Mouse (Mus musculus): Measurements from ENCODE around the gene Afg1l. TPM values are rescaled to one million over a fixed set of nuclear protein-coding genes. Genes with fewer than 3 reads are reported as not detected.
A peak's percentile ranks its signal among the peaks of the same experiment; 100 is the strongest.

Gene Afg1l
- polyA plus RNA-seq, 1 experiment from 2014 or later: 15.3 TPM

GRCm38 (mm10) chr10:42346179-42346877, 132.0 kb downstream of the Afg1l start:
- no peak for ATAC-seq
- H3K4me3 ChIP-seq (ENCODE audit: low read length): no peak overlapping the region
- no peaks in the 10 kb centered on the region for H3K36me3 ChIP-seq (ENCODE audit: control insufficient read depth, insufficient read depth, low read length)
- no peak overlapping the region for H3K27ac ChIP-seq (ENCODE audit: low read length)
- no peaks in the 10 kb centered on the region for H3K9me3 ChIP-seq (ENCODE audit: control insufficient read depth, low read length)
- no peak overlapping the region for H3K4me2 ChIP-seq (ENCODE audit: low read depth, low read length)
- no peak overlapping the region for H3K9ac ChIP-seq (ENCODE audit: low read depth, low read length)
- 71% methylated on average over 12 of the region's 12 CpGs for WGBS
- no peaks in the 10 kb centered on the region for H3K27me3 ChIP-seq (replicated peaks; ENCODE audit: control insufficient read depth, insufficient read depth, low read length)
- peaks cover 4% of the 10 kb centered on the region for H3K4me1 ChIP-seq (ENCODE audit: control insufficient read depth, insufficient read depth, low read length)

GRCm38 (mm10) chr10:42342714-42343113, 135.7 kb downstream of the Afg1l start:
- H3K4me3 ChIP-seq (ENCODE audit: low read length): no peak overlapping the region
- no peaks in the 10 kb centered on the region for H3K27me3 ChIP-seq (replicated peaks; ENCODE audit: control insufficient read depth, insufficient read depth, low read length)
- H3K4me2 ChIP-seq (ENCODE audit: low read depth, low read length): no peak overlapping the region
- ATAC-seq: peak; percentile 71
- no peak overlapping the region for H3K27ac ChIP-seq (ENCODE audit: low read length)
- H3K4me1 ChIP-seq (ENCODE audit: control insufficient read depth, insufficient read depth, low read length): peaks cover 4% of the 10 kb centered on the region
- H3K36me3 ChIP-seq (ENCODE audit: control insufficient read depth, insufficient read depth, low read length): no peaks in the 10 kb centered on the region
- WGBS: 76% methylated on average over 5 of the region's 5 CpGs
- no peak overlapping the region for H3K9ac ChIP-seq (ENCODE audit: low read depth, low read length)
- no peaks in the 10 kb centered on the region for H3K9me3 ChIP-seq (ENCODE audit: control insufficient read depth, low read length)

- H3K4me3 ChIP-seq (ENCODE audit: low read length): no peak overlapping the region
- 70% methylated on average over 11 of the region's 11 CpGs for WGBS
- no peak overlapping the region for H3K27ac ChIP-seq (ENCODE audit: low read length)
- peak; percentile 86 for ATAC-seq
- H3K4me2 ChIP-seq (ENCODE audit: low read depth, low read length): no peak overlapping the region
- peaks cover 4% of the 10 kb centered on the region for H3K4me1 ChIP-seq (ENCODE audit: control insufficient read depth, insufficient read depth, low read length)
- no peaks in the 10 kb centered on the region for H3K36me3 ChIP-seq (ENCODE audit: control insufficient read depth, insufficient read depth, low read length)
- H3K9ac ChIP-seq (ENCODE audit: low read depth, low read length): no peak overlapping the region
- H3K9me3 ChIP-seq (ENCODE audit: control insufficient read depth, low read length): no peaks in the 10 kb centered on the region
- H3K27me3 ChIP-seq (replicated peaks; ENCODE audit: control insufficient read depth, insufficient read depth, low read length): no peaks in the 10 kb centered on the region
Observed at GRCm38 (mm10) chr10:42341815-42342457, 136.4 kb downstream of the Afg1l start.

- Histone ChIP-seq H3K27ac (ENCODE audit: low read length) (no peak overlapping the region), H3K4me2 (ENCODE audit: low read depth, low read length) (no peak overlapping the region), H3K27me3 (replicated peaks; ENCODE audit: control insufficient read depth, insufficient read depth, low read length) (no peaks in the 10 kb centered on the region), H3K4me1 (ENCODE audit: control insufficient read depth, insufficient read depth, low read length) (peaks cover 4% of the 10 kb centered on the region), H3K36me3 (ENCODE audit: control insufficient read depth, insufficient read depth, low read length) (no peaks in the 10 kb centered on the region), H3K9me3 (ENCODE audit: control insufficient read depth, low read length) (no peaks in the 10 kb centered on the region), H3K4me3 (ENCODE audit: low read length) (no peak overlapping the region), H3K9ac (ENCODE audit: low read depth, low read length) (no peak overlapping the region)
- no peak for ATAC-seq
- 61% methylated on average over 6 of the region's 6 CpGs for WGBS
Observed at GRCm38 (mm10) chr10:42340426-42340793, 138.0 kb downstream of the Afg1l start.

GRCm38 (mm10) chr10:42339773-42340425, 138.5 kb downstream of the Afg1l start:
- Histone ChIP-seq H3K9me3 (ENCODE audit: control insufficient read depth, low read length) (no peaks in the 10 kb centered on the region), H3K4me1 (ENCODE audit: control insufficient read depth, insufficient read depth, low read length) (peaks cover 4% of the 10 kb centered on the region), H3K4me2 (ENCODE audit: low read depth, low read length) (no peak overlapping the region), H3K36me3 (ENCODE audit: control insufficient read depth, insufficient read depth, low read length) (no peaks in the 10 kb centered on the region), H3K9ac (ENCODE audit: low read depth, low read length) (no peak overlapping the region), H3K27me3 (replicated peaks; ENCODE audit: control insufficient read depth, insufficient read depth, low read length) (no peaks in the 10 kb centered on the region), H3K27ac (ENCODE audit: low read length) (no peak overlapping the region), H3K4me3 (ENCODE audit: low read length) (no peak overlapping the region)
- no peak for ATAC-seq
- 73% methylated on average over 8 of the region's 8 CpGs for WGBS

GRCm38 (mm10) chr10:42338456-42338855, 139.9 kb downstream of the Afg1l start:
- no peaks in the 10 kb centered on the region for H3K27me3 ChIP-seq (replicated peaks; ENCODE audit: control insufficient read depth, insufficient read depth, low read length)
- ATAC-seq: no peak
- H3K9ac ChIP-seq (ENCODE audit: low read depth, low read length): no peak overlapping the region
- no peak overlapping the region for H3K27ac ChIP-seq (ENCODE audit: low read length)
- no peaks in the 10 kb centered on the region for H3K36me3 ChIP-seq (ENCODE audit: control insufficient read depth, insufficient read depth, low read length)
- H3K4me1 ChIP-seq (ENCODE audit: control insufficient read depth, insufficient read depth, low read length): peaks cover 4% of the 10 kb centered on the region
- no peak overlapping the region for H3K4me3 ChIP-seq (ENCODE audit: low read length)
- no peak overlapping the region for H3K4me2 ChIP-seq (ENCODE audit: low read depth, low read length)
- no peaks in the 10 kb centered on the region for H3K9me3 ChIP-seq (ENCODE audit: control insufficient read depth, low read length)
- 72% methylated on average over 9 of the region's 9 CpGs for WGBS

- Histone ChIP-seq H3K27me3 (replicated peaks; ENCODE audit: control insufficient read depth, insufficient read depth, low read length) (no peaks in the 10 kb centered on the region), H3K4me2 (ENCODE audit: low read depth, low read length) (no peak overlapping the region), H3K9ac (ENCODE audit: low read depth, low read length) (no peak overlapping the region), H3K9me3 (ENCODE audit: control insufficient read depth, low read length) (no peaks in the 10 kb centered on the region), H3K4me3 (ENCODE audit: low read length) (no peak overlapping the region), H3K36me3 (ENCODE audit: control insufficient read depth, insufficient read depth, low read length) (0 out of 2 replicates have a peak, but pooled peaks cover 2% of the 10 kb centered on the region), H3K4me1 (ENCODE audit: control insufficient read depth, insufficient read depth, low read length) (no peaks in the 10 kb centered on the region), H3K27ac (ENCODE audit: low read length) (no peak overlapping the region)
- WGBS: 69% methylated on average over 8 of the region's 8 CpGs
- ATAC-seq: no peak
Observed at GRCm38 (mm10) chr10:42327576-42327975, 150.8 kb downstream of the Afg1l start.

- H3K4me2 ChIP-seq (ENCODE audit: low read depth, low read length): no peak overlapping the region
- no peaks in the 10 kb centered on the region for H3K4me1 ChIP-seq (ENCODE audit: control insufficient read depth, insufficient read depth, low read length)
- no peaks in the 10 kb centered on the region for H3K9me3 ChIP-seq (ENCODE audit: control insufficient read depth, low read length)
- no peak overlapping the region for H3K27ac ChIP-seq (ENCODE audit: low read length)
- no peak overlapping the region for H3K4me3 ChIP-seq (ENCODE audit: low read length)
- WGBS: 85% methylated on average over 10 of the region's 10 CpGs
- H3K27me3 ChIP-seq (replicated peaks; ENCODE audit: control insufficient read depth, insufficient read depth, low read length): no peaks in the 10 kb centered on the region
- ATAC-seq: no peak
- 0 out of 2 replicates have a peak, but pooled peaks cover 2% of the 10 kb centered on the region for H3K36me3 ChIP-seq (ENCODE audit: control insufficient read depth, insufficient read depth, low read length)
- no peak overlapping the region for H3K9ac ChIP-seq (ENCODE audit: low read depth, low read length)
Observed at GRCm38 (mm10) chr10:42325305-42325704, 153.1 kb downstream of the Afg1l start.

GRCm38 (mm10) chr10:42323978-42324377, 154.4 kb downstream of the Afg1l start:
- Histone ChIP-seq H3K9ac (ENCODE audit: low read depth, low read length) (no peak overlapping the region), H3K36me3 (ENCODE audit: control insufficient read depth, insufficient read depth, low read length) (0 out of 2 replicates have a peak, but pooled peaks cover 2% of the 10 kb centered on the region), H3K4me1 (ENCODE audit: control insufficient read depth, insufficient read depth, low read length) (no peaks in the 10 kb centered on the region), H3K27ac (ENCODE audit: low read length) (no peak overlapping the region), H3K9me3 (ENCODE audit: control insufficient read depth, low read length) (no peaks in the 10 kb centered on the region), H3K27me3 (replicated peaks; ENCODE audit: control insufficient read depth, insufficient read depth, low read length) (no peaks in the 10 kb centered on the region), H3K4me2 (ENCODE audit: low read depth, low read length) (no peak overlapping the region), H3K4me3 (ENCODE audit: low read length) (no peak overlapping the region)
- no peak for ATAC-seq

All from intestine, embryonic 16.5 days (tissue).